Mouse (Mus musculus): ENCODE measurements around the gene Usp42.

- TF ChIP-seq CTCF (IDR thresholded peaks at IDR 0.05): no peak
- TF ChIP-seq EP300 (IDR thresholded peaks at IDR 0.05): no peak
Measured at GRCm38 (mm10) chr5:143712011-143712800, 19.9 kb downstream of the Usp42 start.

All from lung, postnatal 0 days (tissue).